Mouse (Mus musculus): ENCODE results near the gene Gm813. TPM values are rescaled to one million over a fixed set of nuclear protein-coding genes. Genes with fewer than 3 reads are reported as not detected.
A peak's percentile ranks its signal among the peaks of the same experiment; 100 is the strongest.
"Not testable (repeated sequence)": the region's sequence is repeated elsewhere in the genome, so short reads cannot be mapped to it uniquely, and the experiment has no call there.

Gm813 gene
- polyA plus RNA-seq (2015; fragmentation: Nextera tagmentation; extraction: Ambion mirVana) = not detected in 2 replicates

- Histone ChIP-seq H3K4me3 (ENCODE audit: low read depth, low read length) (no peak within 1 kb of the TSS), H3K9ac (ENCODE audit: low read length) (no peak within 1 kb of the TSS)
These were observed at the start of gene Gm813 for GRCm38 (mm10) chr16:58616878-58617277. Gene Gm813, minus strand, starts transcription at chr16:58616978.

GRCm38 (mm10) chr16:58665137-58665536 is 48.4 kb upstream of the Gm813 start:
- not testable (repeated sequence) for DNase-seq (ENCODE audit: low spot score); ATAC-seq (ENCODE audit: low FRiP score, low TSS enrichment); H3K4me3 ChIP-seq (ENCODE audit: low read depth, low read length)

More at GRCm38 (mm10) chr16:58616878-58617277, at the start of gene Gm813:
- no peaks in the 10 kb centered on the region for H3K36me3 ChIP-seq (ENCODE audit: control insufficient read depth, insufficient read depth, low read length)
- H3K27me3 ChIP-seq (ENCODE audit: control insufficient read depth, insufficient read depth, low read length) = no peaks in the 10 kb centered on the region
- WGBS = 87% methylated on average over 6 of the region's 6 CpGs
- ATAC-seq (ENCODE audit: low FRiP score, low TSS enrichment) = no peak
- no peaks in the 10 kb centered on the region for H3K9me3 ChIP-seq (ENCODE audit: control insufficient read depth, low read length)
- H3K4me2 ChIP-seq (replicated peaks; ENCODE audit: low read depth) = no peak within 1 kb of the TSS
- DNase-seq (ENCODE audit: low spot score) = no peak
- no peaks in the 10 kb centered on the region for H3K4me1 ChIP-seq (replicated peaks; ENCODE audit: control insufficient read depth, insufficient read depth)
- TF ChIP-seq CTCF (IDR thresholded peaks at IDR 0.05; ENCODE audit: low read depth) (no peak), EP300 (optimal IDR thresholded peaks at IDR 0.05) (no peak)
- H3K27ac ChIP-seq (replicated peaks) = no peak within 1 kb of the TSS

DNA sequence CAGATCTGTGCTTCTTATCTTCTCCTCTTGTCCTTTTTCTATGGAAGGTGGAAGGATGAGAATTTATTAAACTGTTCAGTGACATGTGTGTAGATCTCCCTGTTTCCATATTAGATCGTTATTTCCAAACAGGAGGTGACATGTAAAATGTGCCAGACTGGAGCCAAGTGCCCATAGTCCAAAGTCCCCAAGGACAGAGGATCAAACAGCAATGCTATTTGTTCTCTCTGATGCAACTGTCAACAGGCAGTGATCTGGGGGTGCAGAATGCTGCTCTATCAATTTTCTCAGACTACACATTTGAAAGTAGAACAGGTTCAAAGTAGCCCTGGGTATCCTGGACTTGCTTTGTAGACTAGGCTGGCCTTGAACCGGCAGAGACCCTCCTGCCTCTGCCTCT is 47.0 kb upstream of the Gm813 start:
- Histone ChIP-seq H3K4me2 (replicated peaks; ENCODE audit: low read depth) (no peak overlapping the region), H3K27me3 (ENCODE audit: control insufficient read depth, insufficient read depth, low read length) (no peaks in the 10 kb centered on the region), H3K4me1 (replicated peaks; ENCODE audit: control insufficient read depth, insufficient read depth) (no peaks in the 10 kb centered on the region), H3K4me3 (ENCODE audit: low read depth, low read length) (no peak overlapping the region), H3K9ac (ENCODE audit: low read length) (no peak overlapping the region), H3K36me3 (ENCODE audit: control insufficient read depth, insufficient read depth, low read length) (no peaks in the 10 kb centered on the region), H3K9me3 (ENCODE audit: control insufficient read depth, low read length) (no peaks in the 10 kb centered on the region), H3K27ac (replicated peaks) (no peak overlapping the region)
- DNase-seq (ENCODE audit: low spot score) = peak; percentile 6
- ATAC-seq (ENCODE audit: low FRiP score, low TSS enrichment) = no peak
- TF ChIP-seq EP300 (optimal IDR thresholded peaks at IDR 0.05) (no peak), CTCF (IDR thresholded peaks at IDR 0.05; ENCODE audit: low read depth) (no peak)
- 82% methylated on average over 2 of the region's 2 CpGs for WGBS

More at GRCm38 (mm10) chr16:58665137-58665536, 48.4 kb upstream of the Gm813 start:
- H3K9me3 ChIP-seq (ENCODE audit: control insufficient read depth, low read length); H3K27me3 ChIP-seq (ENCODE audit: control insufficient read depth, insufficient read depth, low read length); H3K4me2 ChIP-seq (replicated peaks; ENCODE audit: low read depth); H3K27ac ChIP-seq (replicated peaks); H3K36me3 ChIP-seq (ENCODE audit: control insufficient read depth, insufficient read depth, low read length); H3K9ac ChIP-seq (ENCODE audit: low read length); H3K4me1 ChIP-seq (replicated peaks; ENCODE audit: control insufficient read depth, insufficient read depth): not testable (repeated sequence)

GRCm38 (mm10) chr16:58663021-58663420 is 46.2 kb upstream of the Gm813 start:
- WGBS = 33% methylated on average over 5 of the region's 5 CpGs
- no peaks in the 10 kb centered on the region for H3K9me3 ChIP-seq (ENCODE audit: control insufficient read depth, low read length)
- no peak overlapping the region for H3K4me3 ChIP-seq (ENCODE audit: low read depth, low read length)
- H3K27me3 ChIP-seq (ENCODE audit: control insufficient read depth, insufficient read depth, low read length) = no peaks in the 10 kb centered on the region
- DNase-seq (ENCODE audit: low spot score) (peak; percentile 5), ATAC-seq (ENCODE audit: low FRiP score, low TSS enrichment) (peak; percentile 67)
- no peaks in the 10 kb centered on the region for H3K4me1 ChIP-seq (replicated peaks; ENCODE audit: control insufficient read depth, insufficient read depth)
- H3K4me2 ChIP-seq (replicated peaks; ENCODE audit: low read depth) = no peak overlapping the region
- H3K9ac ChIP-seq (ENCODE audit: low read length) = no peak overlapping the region
- TF ChIP-seq EP300 (optimal IDR thresholded peaks at IDR 0.05) (no peak), CTCF (IDR thresholded peaks at IDR 0.05; ENCODE audit: low read depth) (peak; percentile 78)
- H3K27ac ChIP-seq (replicated peaks) = no peak overlapping the region
- no peaks in the 10 kb centered on the region for H3K36me3 ChIP-seq (ENCODE audit: control insufficient read depth, insufficient read depth, low read length)

DNA sequence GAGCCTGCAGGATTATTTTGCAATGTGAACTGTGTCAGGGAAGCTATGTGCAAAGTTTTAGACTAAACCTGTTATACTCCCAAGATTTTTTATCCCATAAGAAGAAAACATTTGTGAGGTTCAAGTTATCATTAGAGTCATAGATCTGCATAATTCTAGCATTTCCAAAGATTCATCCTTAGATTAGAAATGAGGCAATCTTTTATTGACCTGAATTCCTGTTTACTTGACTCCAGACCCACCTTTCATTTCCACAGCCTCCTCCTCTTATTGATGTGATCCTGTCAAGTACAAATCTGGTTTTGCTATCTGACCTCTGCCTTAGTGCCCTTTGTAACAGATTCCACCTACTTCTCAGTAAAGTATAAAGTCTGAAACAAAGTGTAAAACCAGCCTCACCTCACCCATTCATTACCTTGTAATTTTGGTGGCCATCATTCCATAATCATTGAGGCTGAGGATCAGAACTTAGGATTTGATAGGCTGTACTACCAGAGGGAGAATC is 45.6 kb upstream of the Gm813 start:
- H3K4me3 ChIP-seq (ENCODE audit: low read depth, low read length) = no peak overlapping the region
- ATAC-seq (ENCODE audit: low FRiP score, low TSS enrichment) = no peak
- H3K9me3 ChIP-seq (ENCODE audit: control insufficient read depth, low read length) = no peaks in the 10 kb centered on the region
- no peak for DNase-seq (ENCODE audit: low spot score)
- no peak for TF ChIP-seq EP300 (optimal IDR thresholded peaks at IDR 0.05)
- no peak for TF ChIP-seq CTCF (IDR thresholded peaks at IDR 0.05; ENCODE audit: low read depth)
- H3K9ac ChIP-seq (ENCODE audit: low read length) = no peak overlapping the region
- no peak overlapping the region for H3K27ac ChIP-seq (replicated peaks)
- no peaks in the 10 kb centered on the region for H3K27me3 ChIP-seq (ENCODE audit: control insufficient read depth, insufficient read depth, low read length)
- H3K4me2 ChIP-seq (replicated peaks; ENCODE audit: low read depth) = no peak overlapping the region
- no peaks in the 10 kb centered on the region for H3K36me3 ChIP-seq (ENCODE audit: control insufficient read depth, insufficient read depth, low read length)
- no peaks in the 10 kb centered on the region for H3K4me1 ChIP-seq (replicated peaks; ENCODE audit: control insufficient read depth, insufficient read depth)

GRCm38 (mm10) chr16:58661826-58662225 is 45.0 kb upstream of the Gm813 start:
- no peak for ATAC-seq (ENCODE audit: low FRiP score, low TSS enrichment)
- WGBS = 67% methylated on average over 5 of the region's 5 CpGs
- Histone ChIP-seq H3K4me1 (replicated peaks; ENCODE audit: control insufficient read depth, insufficient read depth) (no peaks in the 10 kb centered on the region), H3K4me2 (replicated peaks; ENCODE audit: low read depth) (no peak overlapping the region), H3K27me3 (ENCODE audit: control insufficient read depth, insufficient read depth, low read length) (no peaks in the 10 kb centered on the region), H3K27ac (replicated peaks) (no peak overlapping the region), H3K9ac (ENCODE audit: low read length) (no peak overlapping the region), H3K9me3 (ENCODE audit: control insufficient read depth, low read length) (no peaks in the 10 kb centered on the region), H3K36me3 (ENCODE audit: control insufficient read depth, insufficient read depth, low read length) (no peaks in the 10 kb centered on the region), H3K4me3 (ENCODE audit: low read depth, low read length) (no peak overlapping the region)
- TF ChIP-seq CTCF (IDR thresholded peaks at IDR 0.05; ENCODE audit: low read depth) = no peak
- no peak for TF ChIP-seq EP300 (optimal IDR thresholded peaks at IDR 0.05)
- DNase-seq (ENCODE audit: low spot score) = peak; percentile 3
